Mouse (Mus musculus): ENCODE measurements around the gene Trim23. TPM values are rescaled to one million over a fixed set of nuclear protein-coding genes. Genes with fewer than 3 reads are reported as not detected.
"Not testable (repeated sequence)": the region's sequence is repeated elsewhere in the genome, so short reads cannot be mapped to it uniquely, and the experiment has no call there.

Trim23 gene
- total RNA-seq (2015), result 12.8 and 12.9 TPM in 2 replicates
- total RNA-seq (2017), result 20.8 and 22.2 TPM in 2 replicates

GRCm38 (mm10) chr13:104178650-104179121 is at the start of gene Trim23:
Gene Trim23, plus strand, starts transcription at chr13:104178797.
- ATAC-seq (replicated peaks; ENCODE audit: poor library complexity), result peak; percentile 87

GRCm38 (mm10) chr13:104132561-104132960 is 46.0 kb upstream of the Trim23 start:
- 0 out of 2 replicates have a peak, but pooled peaks have one; percentile 20 for ATAC-seq (replicated peaks; ENCODE audit: poor library complexity)

DNA sequence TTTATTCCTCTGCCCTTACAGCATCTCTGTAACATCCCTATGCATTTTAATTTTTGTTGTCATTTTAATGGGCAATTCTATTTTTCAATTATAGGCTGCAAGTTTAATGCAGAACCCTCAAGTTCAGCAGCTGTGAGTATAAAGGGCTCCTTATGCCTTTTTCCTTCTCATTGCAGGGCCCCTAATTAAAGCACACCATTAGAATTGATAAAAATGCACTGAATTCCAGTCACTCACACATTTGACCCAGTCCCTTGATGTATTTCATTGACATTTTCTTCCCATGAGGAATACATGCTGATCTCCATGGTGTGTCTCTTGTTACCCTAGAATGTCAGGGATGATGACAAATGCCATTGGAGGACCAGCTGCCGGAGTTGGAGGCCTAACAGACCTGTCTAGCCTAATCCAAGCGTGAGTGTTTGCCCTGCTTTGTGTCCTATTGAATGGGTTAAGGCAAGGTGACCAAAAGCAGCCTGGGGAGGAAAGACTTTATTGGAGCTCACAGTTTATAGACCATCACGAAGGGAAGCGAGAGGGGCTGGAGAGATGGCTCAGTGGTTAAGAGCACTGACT is 44.0 kb upstream of the Trim23 start:
- no peak for ATAC-seq (replicated peaks; ENCODE audit: poor library complexity)

DNA sequence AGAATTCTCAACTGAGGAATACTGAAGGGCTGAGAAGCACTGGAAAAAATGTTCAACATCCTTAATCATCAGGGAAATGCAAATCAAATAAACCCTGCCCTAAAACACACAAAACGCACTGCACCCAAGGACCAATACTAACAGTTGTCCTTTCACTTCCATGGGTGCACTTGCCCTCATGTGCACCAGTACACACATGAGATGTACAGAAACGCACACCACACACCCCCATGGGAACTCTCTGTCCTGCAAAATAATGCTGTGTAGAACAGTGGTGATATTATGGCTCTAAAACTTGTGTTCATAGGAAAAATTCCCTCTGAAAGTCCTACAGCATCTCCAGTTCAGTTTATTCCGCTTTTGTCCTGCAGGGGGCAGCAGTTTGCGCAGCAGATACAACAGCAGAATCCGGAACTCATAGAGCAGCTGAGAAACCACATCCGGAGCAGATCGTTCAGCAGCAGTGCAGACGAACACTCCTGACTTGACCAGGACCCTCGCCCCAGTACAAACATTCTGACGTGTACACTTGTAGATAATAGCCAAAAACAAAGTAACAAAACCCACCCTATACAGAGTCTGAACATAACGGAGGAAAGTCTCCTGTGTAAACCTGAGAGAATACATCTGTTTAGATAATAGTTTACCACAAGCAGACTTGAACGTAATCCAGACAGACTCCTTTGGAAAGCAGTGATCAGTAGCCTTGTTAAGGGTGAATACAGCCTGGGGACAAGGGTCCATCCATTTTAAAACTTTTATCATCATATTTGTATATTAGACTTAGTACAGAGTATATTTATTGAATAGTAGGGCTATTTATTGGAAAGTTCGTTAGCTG is 39.0 kb upstream of the Trim23 start:
- peak; percentile 100 for ATAC-seq (replicated peaks; ENCODE audit: poor library complexity)

GRCm38 (mm10) chr13:104144871-104145270 is 33.7 kb upstream of the Trim23 start:
- no peak for ATAC-seq (replicated peaks; ENCODE audit: poor library complexity)

- no peak for ATAC-seq (replicated peaks; ENCODE audit: poor library complexity)
Observed at GRCm38 (mm10) chr13:104145646-104146045, 33.0 kb upstream of the Trim23 start.

GRCm38 (mm10) chr13:104154180-104154579 is 24.4 kb upstream of the Trim23 start:
- ATAC-seq (replicated peaks; ENCODE audit: poor library complexity), result no peak

- no peak for ATAC-seq (replicated peaks; ENCODE audit: poor library complexity)
Observed at GRCm38 (mm10) chr13:104155106-104155505, 23.5 kb upstream of the Trim23 start.

- ATAC-seq (replicated peaks; ENCODE audit: poor library complexity), result no peak
Observed at GRCm38 (mm10) chr13:104155686-104156085, 22.9 kb upstream of the Trim23 start.

DNA sequence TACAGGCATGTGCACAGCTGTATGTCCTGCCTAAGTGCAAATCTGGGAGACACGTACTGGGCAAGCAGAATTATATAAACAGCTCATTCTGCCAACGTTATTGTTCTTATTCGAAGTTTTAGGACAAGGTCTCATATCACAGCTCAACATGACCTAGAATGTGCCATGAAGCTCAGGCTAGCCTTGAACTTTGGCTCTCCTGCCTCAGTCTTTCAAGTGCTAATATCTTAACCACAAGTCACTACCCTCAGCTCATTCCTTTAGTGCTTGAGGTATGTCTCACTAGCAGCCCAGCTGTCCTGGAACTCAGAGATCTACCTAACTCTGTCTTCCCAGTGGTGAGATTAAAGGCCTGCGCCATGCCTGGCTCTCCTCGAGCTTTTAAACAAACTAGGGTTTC is 6.9 kb upstream of the Trim23 start:
- ATAC-seq (replicated peaks; ENCODE audit: poor library complexity), result no peak

GRCm38 (mm10) chr13:104172498-104172897 is 6.1 kb upstream of the Trim23 start:
- no peak for ATAC-seq (replicated peaks; ENCODE audit: poor library complexity)

DNA sequence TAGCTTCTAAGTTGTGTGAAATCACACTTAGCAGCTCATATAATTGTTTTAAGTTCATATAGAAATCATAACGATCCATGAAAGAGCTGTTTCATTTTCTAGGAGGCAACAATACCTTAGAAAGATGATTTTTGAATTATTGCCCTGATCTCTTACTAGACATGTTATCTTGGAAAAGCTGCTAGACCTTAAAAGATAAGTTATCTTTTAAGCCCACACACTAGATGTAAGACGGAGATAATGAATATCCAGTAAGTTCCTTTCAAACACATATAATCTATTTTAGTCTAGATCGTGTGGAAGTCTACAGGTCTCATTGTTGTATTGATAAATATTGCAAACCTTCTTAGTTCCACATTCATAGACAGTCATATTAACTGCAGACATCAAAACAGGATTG is 1.7 kb upstream of the Trim23 start:
- no peak for ATAC-seq (replicated peaks; ENCODE audit: poor library complexity)

DNA sequence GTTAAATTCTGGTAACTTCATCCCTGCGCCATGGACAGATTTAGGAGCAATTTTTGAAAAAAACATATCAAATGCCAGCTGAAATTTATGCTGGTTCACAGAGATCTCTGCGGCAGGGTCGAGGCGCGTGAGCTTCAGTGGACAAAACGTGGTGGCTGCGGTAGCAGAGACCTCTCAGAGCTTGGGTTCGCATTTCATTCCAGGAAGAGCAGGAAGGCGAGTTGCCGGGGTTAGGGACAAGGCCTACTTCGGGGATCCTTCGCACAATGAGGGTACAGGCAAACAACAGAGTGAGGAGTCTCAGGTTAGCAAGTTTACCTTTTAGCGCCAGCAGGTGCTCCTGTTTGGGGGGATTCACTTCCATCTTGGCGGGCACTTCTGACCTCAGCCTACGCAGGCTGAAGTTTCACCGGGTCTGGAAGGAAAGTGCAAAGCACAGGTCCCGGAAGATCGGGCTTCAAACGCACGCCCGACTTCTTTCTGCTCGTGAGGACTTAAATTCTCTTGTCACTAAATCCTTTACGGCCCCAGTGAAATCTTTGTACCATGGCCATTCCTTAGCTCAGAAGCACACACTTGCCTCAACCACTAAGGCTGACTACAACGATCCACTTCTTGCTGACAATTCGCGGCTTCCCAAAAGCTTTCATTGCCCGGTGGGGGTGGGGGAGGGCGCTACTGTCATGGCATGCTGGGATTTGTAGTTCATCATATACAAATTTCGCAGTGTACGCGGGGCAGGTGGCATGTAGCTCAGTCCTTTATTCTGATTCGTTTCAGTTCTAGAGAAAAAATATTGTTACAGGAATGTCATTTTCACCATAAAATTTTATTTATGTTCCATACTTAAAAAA is 574 bp upstream of the Trim23 start, which contains the start of gene Trappc13:
TSS of gene Trappc13 (minus strand) at position 674 of the 854 bp plus-strand sequence.
- ATAC-seq (replicated peaks; ENCODE audit: poor library complexity), result peak; percentile 72

GRCm38 (mm10) chr13:104179176-104179888 is 735 bp downstream of the Trim23 start:
- ATAC-seq (replicated peaks; ENCODE audit: poor library complexity), result no peak; the same call in 1 of the 2 replicates

- no peak for ATAC-seq (replicated peaks; ENCODE audit: poor library complexity)
Observed at GRCm38 (mm10) chr13:104187357-104187756, 8.8 kb downstream of the Trim23 start.

GRCm38 (mm10) chr13:104195891-104196290 is 17.3 kb downstream of the Trim23 start:
- ATAC-seq (replicated peaks; ENCODE audit: poor library complexity), result not testable (repeated sequence)

- ATAC-seq (replicated peaks; ENCODE audit: poor library complexity), result peak; percentile 83
Observed at GRCm38 (mm10) chr13:104204313-104204712, 25.7 kb downstream of the Trim23 start.

DNA sequence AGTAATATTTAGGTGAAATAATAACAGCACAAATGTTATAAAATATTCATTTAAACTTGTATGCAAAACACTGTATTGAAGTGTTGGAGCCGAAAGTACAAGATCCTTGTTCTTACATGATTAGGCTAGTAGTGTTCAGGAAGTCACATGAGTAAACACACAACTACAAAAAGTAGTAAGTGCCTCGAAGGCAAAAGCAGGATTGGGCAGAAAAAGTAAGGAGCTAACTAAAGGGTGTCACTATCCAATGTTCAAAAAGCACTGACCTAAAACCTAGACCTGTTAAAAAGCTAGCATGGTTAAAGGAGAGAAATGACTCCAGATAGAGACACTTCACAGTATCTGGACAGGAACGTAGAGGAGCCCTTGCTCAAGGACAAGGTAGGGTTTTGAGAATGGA is 48.9 kb downstream of the Trim23 start:
- no peak for ATAC-seq (replicated peaks; ENCODE audit: poor library complexity)

- peak; percentile 96 for ATAC-seq (replicated peaks; ENCODE audit: poor library complexity)
Observed at GRCm38 (mm10) chr13:104228384-104229066, 49.9 kb downstream of the Trim23 start, which contains the start of the genes Cenpk and Ppwd1. Gene Cenpk, plus strand, starts transcription at chr13:104228611. Gene Ppwd1, minus strand, starts transcription at chr13:104228843.

DNA sequence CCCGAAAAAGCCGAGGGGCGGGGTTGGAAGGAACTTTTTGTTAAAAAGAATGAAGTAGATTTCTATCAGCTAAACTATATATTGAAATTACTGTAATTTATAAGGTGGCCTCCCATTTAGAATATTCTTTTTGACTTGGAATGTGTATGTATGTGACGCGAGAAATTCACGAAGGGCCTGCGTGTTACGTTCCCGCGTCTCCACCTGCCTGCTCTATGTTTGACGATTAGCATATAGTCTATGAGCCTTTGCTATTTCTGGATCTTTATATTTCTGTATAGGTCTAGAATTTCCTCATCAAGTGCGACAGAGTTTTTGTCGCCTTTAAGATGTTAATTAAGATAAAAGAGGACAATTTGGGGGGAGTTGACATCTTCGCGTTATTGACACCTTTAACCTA is 50.6 kb downstream of the Trim23 start:
- ATAC-seq (replicated peaks; ENCODE audit: poor library complexity), result no peak
